Mouse (Mus musculus): ENCODE data around the gene Acoxl.

Gene Acoxl

GRCm38 (mm10) chr2:128122891-128123771 lies 284.5 kb downstream of the Acoxl start:
- peak in 1 of 2 experiments; percentile 17 for DNase-seq

- DNase-seq, result no peak
These were observed 285.4 kb downstream of the Acoxl start for GRCm38 (mm10) chr2:128123921-128124683.

GRCm38 (mm10) chr2:128124693-128125092 lies 286.0 kb downstream of the Acoxl start:
- DNase-seq, result no peak

GRCm38 (mm10) chr2:128125635-128126470 lies 287.2 kb downstream of the Acoxl start, which contains the start of gene Bcl2l11:
TSS of gene Bcl2l11 (plus strand) at chr2:128126038.
- DNase-seq, result peak; percentile 81 to 88

DNA sequence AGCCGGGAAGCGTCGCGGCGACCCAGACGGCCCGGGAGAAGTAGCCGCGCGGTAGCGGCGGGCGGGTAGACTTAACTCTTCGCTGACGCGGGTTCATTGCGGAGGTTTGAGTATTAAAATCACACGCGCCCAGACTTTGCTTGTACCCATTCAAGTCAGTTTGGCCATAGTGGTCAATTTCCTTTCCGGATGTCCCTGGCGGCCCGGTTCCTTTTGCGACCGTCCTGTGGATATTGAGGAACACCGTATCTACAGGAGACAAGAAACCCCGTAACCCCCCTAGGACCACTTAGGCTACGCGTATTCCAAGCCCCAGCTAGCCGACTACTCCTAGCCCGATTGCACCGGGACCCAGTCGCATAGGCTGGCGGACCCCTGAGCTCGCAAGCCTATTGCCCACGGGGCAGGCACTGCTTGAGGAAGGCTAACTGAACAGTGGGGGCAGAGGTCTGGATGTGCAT lies 287.9 kb downstream of the Acoxl start:
- peak in 1 of 2 experiments; percentile 23 for DNase-seq

- DNase-seq, result peak; percentile 84 to 90
These were observed 288.5 kb downstream of the Acoxl start for GRCm38 (mm10) chr2:128127121-128127671.

GRCm38 (mm10) chr2:128127691-128128292 lies 289.1 kb downstream of the Acoxl start:
- peak; percentile 53 for DNase-seq

GRCm38 (mm10) chr2:128128532-128128931 lies 289.9 kb downstream of the Acoxl start:
- no peak for DNase-seq

- no peak for DNase-seq
These were observed 292.8 kb downstream of the Acoxl start for GRCm38 (mm10) chr2:128131503-128131902.

- no peak for DNase-seq
These were observed 294.0 kb downstream of the Acoxl start for GRCm38 (mm10) chr2:128132635-128133034.

DNA sequence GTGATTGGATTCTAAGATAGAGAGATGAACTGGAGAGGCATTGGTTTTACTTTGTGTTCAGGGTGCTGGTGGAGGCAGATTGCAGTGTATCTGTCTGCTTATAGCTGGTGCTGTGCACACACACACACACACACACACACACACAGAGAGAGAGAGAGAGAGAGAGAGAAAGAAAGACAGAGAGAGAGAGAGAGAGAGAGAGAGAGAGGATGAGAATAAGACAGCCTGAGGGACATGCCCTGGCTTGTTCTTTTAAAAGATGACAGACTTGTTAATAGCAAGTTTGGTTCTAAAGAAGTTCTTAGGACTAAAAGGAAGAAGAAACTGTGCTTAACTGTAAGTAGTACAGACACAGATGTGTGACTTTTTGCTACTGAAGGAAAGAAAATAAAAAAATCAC lies 295.2 kb downstream of the Acoxl start:
- DNase-seq, result no peak

DNA sequence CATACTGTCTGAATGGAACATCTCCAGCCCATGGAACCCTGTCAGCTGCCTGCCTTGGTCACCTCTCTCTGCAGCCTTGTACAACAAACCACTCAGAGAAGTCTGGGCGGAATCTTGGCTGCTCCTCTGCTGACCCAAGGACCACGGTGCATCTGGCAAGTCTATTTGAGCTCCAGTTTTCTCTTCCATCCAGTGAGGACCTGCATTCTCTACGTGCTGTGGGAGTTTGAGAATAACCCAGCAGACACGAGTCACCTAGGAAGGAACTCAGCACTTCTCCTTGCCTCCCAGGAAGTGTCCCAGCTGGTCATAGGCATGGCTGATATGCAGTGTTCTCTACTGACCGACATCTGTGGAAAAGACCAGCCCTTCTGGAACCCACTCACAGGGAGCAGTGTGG lies 295.8 kb downstream of the Acoxl start:
- no peak for DNase-seq

DNA sequence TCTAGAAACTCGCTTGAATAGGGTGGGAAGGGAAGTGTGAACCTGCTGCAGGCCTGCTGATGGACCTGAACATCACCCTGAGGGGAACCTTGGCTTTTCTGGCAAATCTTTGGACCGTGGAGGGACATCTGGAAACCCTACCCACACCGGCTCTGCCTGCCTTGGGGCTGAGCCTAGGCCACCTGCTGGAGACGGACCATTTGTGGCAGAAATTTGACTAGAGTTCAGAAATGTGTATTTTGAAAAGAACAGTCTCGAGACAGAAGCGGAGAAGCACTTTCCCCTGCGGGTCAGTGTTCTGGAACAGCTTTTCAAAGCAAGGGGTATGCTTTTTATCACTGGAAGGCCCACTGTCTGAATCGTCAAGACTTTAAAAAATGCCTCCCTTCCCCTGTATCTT lies 296.3 kb downstream of the Acoxl start:
- DNase-seq, result no peak

DNA sequence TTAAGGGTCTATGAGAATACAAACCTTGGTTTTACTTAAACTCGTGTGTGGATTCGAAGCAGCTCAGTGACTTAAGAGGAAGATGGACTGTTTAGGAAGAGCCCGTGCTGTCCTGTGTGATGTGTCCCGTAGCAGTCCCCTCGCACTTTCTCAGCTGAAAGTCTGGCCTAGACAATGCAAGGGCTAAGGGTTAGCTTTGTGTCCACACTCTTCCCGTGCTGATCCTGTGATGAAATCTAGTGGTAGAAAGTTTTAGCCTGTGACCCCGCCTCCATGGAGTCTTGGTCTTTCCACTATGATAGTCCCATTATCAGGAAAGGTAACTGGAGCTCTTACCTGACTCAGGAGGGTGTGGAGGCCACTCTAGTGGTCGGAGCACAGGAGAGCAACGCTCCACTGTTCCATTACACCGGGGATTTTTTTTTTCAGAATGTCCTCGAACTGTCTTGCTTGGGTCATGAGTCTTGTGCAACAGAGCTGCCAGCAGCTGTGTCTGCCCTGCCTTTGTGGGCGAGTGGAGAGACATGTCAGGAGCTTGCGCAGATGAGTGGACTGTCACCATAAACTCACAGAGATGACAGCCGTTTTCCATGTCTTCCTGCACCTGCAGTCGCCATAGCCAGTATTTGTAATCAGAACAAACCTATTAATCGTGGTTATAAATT lies 298.2 kb downstream of the Acoxl start:
- DNase-seq, result no peak

DNA sequence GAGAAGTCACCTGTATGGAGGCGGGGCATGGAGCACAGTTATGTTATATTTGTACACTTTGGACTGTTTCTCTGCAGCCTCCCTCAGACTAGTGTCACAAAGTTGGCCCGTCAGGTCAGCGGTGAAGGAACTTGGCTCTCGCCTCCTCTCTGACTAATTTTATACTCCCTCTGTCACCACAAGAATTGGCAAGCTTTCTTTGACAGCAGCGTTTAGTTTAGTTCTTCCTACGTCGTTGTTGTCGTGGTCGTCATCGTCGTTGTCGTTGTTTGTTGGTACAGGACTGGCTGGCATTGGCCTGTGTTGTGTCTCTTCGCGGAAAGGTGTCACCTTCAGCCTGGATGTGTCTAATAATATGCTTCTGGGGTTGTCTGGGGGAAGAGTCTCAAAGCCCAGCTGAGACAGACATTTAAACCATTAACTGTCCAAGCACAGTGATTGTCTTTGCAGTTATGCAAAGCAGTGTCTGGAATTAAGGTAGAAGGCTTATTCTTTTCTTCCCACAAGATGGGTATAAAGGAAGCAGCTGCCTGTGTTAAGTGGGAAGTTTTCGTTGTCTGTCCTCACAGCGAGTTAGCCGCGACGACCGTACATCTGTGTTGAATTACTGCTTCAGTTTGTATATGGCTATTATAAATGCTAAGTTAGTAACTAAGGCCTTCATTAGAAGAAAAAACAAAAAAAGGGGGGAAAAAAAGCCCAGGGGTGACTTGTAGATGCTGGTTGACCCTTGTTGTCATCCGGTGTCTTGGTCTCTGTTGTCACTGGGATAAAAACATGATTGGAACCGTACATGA lies 299.0 kb downstream of the Acoxl start:
- no peak for DNase-seq

- no peak for DNase-seq
These were observed 300.2 kb downstream of the Acoxl start for GRCm38 (mm10) chr2:128138924-128139323.

DNA sequence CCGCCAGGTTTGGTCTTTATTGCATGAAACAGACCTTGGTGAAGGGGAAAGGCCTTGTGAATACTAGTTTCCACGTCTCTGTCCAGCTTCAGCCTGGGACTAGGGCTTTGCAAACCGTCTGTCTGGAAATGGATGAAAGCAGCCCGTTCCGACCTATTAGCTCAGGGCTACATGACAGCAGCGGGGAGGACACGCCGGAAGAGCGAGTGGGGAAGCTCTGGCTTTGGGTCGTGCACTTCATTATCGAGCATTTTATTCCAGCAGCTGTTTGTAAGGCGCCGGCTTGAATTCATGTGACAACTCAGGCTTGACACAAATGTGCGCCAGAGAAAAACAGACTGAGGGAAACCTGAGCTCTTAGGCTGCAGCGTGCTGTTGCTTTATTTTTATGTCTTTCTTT lies 301.1 kb downstream of the Acoxl start:
- DNase-seq, result no peak

DNA sequence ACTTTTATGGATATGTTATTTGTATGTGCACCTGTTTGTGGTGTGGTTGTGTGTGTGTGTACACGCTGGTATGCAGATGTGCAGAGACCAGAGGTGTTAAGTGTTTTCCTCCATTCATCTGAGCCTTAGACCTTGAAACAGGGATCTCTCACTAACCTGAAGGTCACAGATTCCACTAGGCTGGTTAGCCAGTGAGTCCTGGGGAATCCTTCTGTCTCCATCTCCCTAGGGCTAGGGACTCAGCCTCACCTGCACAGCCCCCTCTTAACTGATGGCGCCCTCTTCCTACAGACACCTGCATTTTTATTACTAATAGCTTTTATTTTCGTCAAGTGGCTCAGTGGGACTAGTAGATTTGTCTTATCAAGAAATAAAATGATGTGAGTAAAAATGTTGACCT lies 301.5 kb downstream of the Acoxl start:
- no peak for DNase-seq

DNA sequence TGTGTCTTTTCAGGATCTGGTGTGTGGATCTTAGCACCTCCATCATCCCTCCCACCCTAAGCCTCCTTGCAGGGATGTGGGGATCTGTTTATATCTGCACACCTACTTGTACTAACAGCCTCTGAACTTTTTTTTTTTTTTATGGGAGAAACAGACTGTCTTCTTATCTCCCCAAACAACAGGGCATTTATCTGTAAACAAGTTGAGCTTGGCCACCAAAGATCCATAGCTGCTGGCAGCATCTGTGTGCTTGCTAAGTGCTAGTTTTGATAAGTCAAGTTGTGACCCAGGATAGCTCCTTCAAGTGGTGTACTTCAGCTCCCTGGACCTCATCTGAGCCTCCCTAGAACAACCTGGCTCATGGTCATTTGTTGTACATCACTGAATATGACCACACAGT lies 305.3 kb downstream of the Acoxl start:
- DNase-seq, result no peak

- no peak for DNase-seq
These were observed 306.8 kb downstream of the Acoxl start for GRCm38 (mm10) chr2:128145433-128145832.

DNA sequence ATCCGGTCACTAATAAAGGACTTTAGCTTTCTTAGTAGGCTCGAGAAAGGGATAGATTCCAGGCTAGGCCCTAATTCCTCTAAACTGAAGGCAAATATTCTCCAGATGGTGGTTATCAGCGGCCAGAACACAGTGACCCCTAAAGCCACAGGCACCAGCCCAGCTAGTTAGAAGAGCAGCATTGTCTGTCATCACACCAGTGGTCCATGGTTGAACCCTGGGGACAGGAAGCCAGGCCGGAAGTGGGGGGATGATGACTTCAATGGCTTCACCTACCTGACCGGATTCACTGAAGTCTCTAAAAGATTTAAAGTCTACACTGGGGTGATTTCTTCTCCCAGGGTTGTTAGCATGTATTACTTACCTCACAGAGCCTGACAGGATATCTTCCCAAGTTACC lies 310.9 kb downstream of the Acoxl start:
- DNase-seq, result no peak
